Mouse (Mus musculus) urinary bladder, adult 18-20 months (tissue): ENCODE measurements around the gene Znrf3.

Experiments used
- DNase-seq, 2 experiments: peaks; one replicate each; pipeline ENCODE4 v3.0.0; 2022; ENCODE audit warnings: low spot score in 2 of 2, mixed read lengths in 2 of 2

Znrf3 gene

GRCm38 (mm10) chr11:5318976-5319375, 125.7 kb downstream of the Znrf3 start:
- DNase-seq, result no peak

- no peak for DNase-seq
These were observed 126.4 kb downstream of the Znrf3 start for GRCm38 (mm10) chr11:5318035-5318775.

GRCm38 (mm10) chr11:5314796-5315195, 129.9 kb downstream of the Znrf3 start:
- DNase-seq, result no peak

- no peak for DNase-seq
These were observed 130.3 kb downstream of the Znrf3 start for GRCm38 (mm10) chr11:5314330-5314741.

- DNase-seq, result no peak
These were observed 137.4 kb downstream of the Znrf3 start for GRCm38 (mm10) chr11:5307024-5307905.

GRCm38 (mm10) chr11:5306017-5306416, 138.6 kb downstream of the Znrf3 start:
- DNase-seq, result no peak

- no peak for DNase-seq
These were observed 140.1 kb downstream of the Znrf3 start for GRCm38 (mm10) chr11:5304526-5304925.

- DNase-seq, result no peak
These were observed 146.7 kb downstream of the Znrf3 start for GRCm38 (mm10) chr11:5298007-5298372.

- DNase-seq, result no peak
These were observed 147.3 kb downstream of the Znrf3 start for GRCm38 (mm10) chr11:5297148-5298006.

GRCm38 (mm10) chr11:5296576-5297115, 148.0 kb downstream of the Znrf3 start:
- no peak for DNase-seq

GRCm38 (mm10) chr11:5294805-5295204, 149.8 kb downstream of the Znrf3 start:
- no peak for DNase-seq

- DNase-seq, result peak; percentile 43
These were observed 154.0 kb downstream of the Znrf3 start for GRCm38 (mm10) chr11:5290691-5291090.

- no peak for DNase-seq
These were observed 154.6 kb downstream of the Znrf3 start for GRCm38 (mm10) chr11:5289826-5290580.

- no peak for DNase-seq
These were observed 160.7 kb downstream of the Znrf3 start for GRCm38 (mm10) chr11:5283987-5284386.

- DNase-seq, result no peak
These were observed 163.7 kb downstream of the Znrf3 start for GRCm38 (mm10) chr11:5280932-5281331.

GRCm38 (mm10) chr11:5278463-5278862, 166.2 kb downstream of the Znrf3 start:
- no peak for DNase-seq

GRCm38 (mm10) chr11:5277307-5277971, 167.2 kb downstream of the Znrf3 start:
- no peak for DNase-seq

GRCm38 (mm10) chr11:5275216-5275615, 169.4 kb downstream of the Znrf3 start:
- no peak for DNase-seq

GRCm38 (mm10) chr11:5272536-5273234, 172.0 kb downstream of the Znrf3 start:
- DNase-seq, result no peak

- DNase-seq, result no peak
These were observed 172.6 kb downstream of the Znrf3 start for GRCm38 (mm10) chr11:5272066-5272360.
